Mouse (Mus musculus) lung, adult 2 months (tissue): Measurements from ENCODE around the gene 4930447C04Rik. TPM values are rescaled to one million over a fixed set of nuclear protein-coding genes. Genes with fewer than 3 reads are reported as not detected.

ENCODE experiments used
- DNase-seq: peaks from one replicate; pipeline ENCODE4 v3.0.0; 2022
- H3K4me1 ChIP-seq: fragments of 200-500 bp; 2 replicates; pipeline ENCODE4 v1.6.1; 2011; ENCODE audit warnings: low read length; ENCODE audit not compliant: control insufficient read depth, insufficient read depth
- H3K4me3 ChIP-seq: fragments of 200-500 bp; replicated peaks from 2 replicates; pipeline ENCODE3; 2011; ENCODE audit warnings: low read depth, mild to moderate bottlenecking, control low read depth, low read length; ENCODE audit errors: extremely low read depth
- CTCF ChIP-seq: fragments of 200-500 bp; IDR thresholded peaks from 2 replicates; pipeline ENCODE4 v1.5.1; 2011; ENCODE audit warnings: mild to moderate bottlenecking, low read length, control low read depth; ENCODE audit not compliant: insufficient read depth
- POLR2A ChIP-seq: fragments of 200-500 bp; IDR thresholded peaks from 2 replicates; pipeline ENCODE4 v1.6.1; 2011; ENCODE audit warnings: low read depth, mild to moderate bottlenecking, control low read depth, low read length, borderline replicate concordance; ENCODE audit errors: extremely low read depth
- WGBS: fragments of 180-500 bp; shearing (Covaris S2); methylation state at CpG from one replicate; pipeline ENCODE4 v1.1.7; 2018; 5-methylcytosine and 5-hydroxymethylcytosine counted together
- polyA plus RNA-seq: library from polyadenylated mRNA; depleted of rRNA; stranded (reverse); fragments of >200 nt; gene quantifications from 2 replicates; pipeline ENCODE4 v1.2.3, GENCODE M21; 2012; rRNA removed

The 4930447C04Rik gene
- polyA plus RNA-seq, 1 experiment: not detected

DNA sequence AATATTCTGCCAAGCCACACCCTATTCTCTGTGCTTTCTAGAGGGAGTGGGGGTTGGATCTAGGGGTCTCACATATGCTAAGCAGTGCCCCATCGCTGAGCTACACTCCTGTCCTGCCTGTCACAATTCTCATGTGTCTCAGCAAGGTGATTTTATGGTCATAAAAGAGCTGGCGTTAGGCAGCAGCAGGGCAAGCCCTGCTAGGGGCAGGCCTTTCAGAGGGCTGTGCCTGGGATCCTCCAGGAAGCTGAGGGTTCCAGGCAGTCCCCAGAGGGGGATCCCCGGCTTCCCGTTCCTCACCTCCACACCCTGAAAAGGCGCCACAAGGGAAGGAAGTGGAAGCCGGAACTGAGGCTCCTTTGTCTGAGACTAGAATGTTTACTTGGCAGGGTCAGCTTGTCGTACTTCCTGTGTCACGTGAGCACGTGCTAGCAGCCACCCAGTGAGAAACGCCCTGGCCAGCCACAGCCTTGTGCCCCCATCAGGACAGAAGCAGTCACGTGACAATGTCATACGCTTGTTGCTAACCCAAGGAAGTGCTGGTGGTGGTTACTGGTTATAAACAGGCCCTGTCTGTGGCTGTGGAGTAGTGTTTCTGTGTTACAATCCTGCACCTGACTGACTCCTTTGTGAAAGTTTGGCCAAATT lies 96.5 kb downstream of the 4930447C04Rik start:
- Histone ChIP-seq H3K4me1 (no peaks in the 10 kb centered on the region), H3K4me3 (no peak overlapping the region)
- TF ChIP-seq POLR2A: 0 out of 2 replicates have a peak, but pooled peaks have one; percentile 9
- no peak for TF ChIP-seq CTCF
- 6% methylated on average over 12 of the region's 12 CpGs for WGBS
- DNase-seq: peak; percentile 54

DNA sequence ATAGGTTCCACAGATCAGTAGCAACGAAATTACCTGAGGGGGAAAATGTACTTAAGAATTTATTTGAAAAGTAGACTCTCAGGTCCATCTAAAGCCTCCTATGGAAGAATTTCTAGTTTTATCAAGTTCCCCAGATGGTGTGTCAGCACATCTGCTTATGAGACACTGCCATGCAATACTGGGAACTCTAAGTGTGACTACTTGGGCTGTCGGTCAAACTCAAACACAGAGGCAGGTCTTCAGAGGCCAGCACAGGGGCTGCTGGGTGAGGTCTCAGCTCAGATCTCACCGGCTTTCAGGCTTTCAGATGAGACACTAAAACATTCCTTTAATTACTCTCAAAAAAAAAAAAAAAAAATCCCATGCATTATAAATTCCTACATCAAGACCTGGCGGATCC lies 97.0 kb downstream of the 4930447C04Rik start:
- no peak for DNase-seq
- 69% methylated on average over 4 of the region's 4 CpGs for WGBS
- no peaks in the 10 kb centered on the region for H3K4me1 ChIP-seq
- TF ChIP-seq CTCF (no peak), POLR2A (no peak)
- H3K4me3 ChIP-seq: no peak overlapping the region

DNA sequence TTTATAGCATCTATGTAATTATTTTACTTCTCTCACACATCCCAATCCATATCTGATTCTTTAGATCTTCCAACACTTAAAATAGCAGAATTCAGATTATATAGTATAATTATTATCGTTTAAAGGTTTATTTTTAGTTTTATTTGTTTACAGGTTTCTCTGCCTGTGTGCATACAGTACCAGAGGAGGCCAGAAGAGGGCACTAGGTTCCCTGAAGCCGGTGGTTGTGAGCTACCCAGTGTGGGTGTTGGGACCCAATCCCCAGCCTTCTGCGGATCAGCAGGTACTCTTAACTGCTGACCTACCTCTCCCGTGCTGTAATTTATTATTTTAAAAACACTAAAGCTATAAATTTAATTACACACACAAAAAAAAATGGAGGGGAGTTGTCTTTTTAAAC lies 97.4 kb downstream of the 4930447C04Rik start:
- DNase-seq: no peak
- TF ChIP-seq CTCF: 0 out of 2 replicates have a peak, but pooled peaks have one; percentile 15
- TF ChIP-seq POLR2A: no peak
- WGBS: 83% methylated on average over 4 of the region's 4 CpGs
- Histone ChIP-seq H3K4me1 (no peaks in the 10 kb centered on the region), H3K4me3 (no peak overlapping the region)

DNA sequence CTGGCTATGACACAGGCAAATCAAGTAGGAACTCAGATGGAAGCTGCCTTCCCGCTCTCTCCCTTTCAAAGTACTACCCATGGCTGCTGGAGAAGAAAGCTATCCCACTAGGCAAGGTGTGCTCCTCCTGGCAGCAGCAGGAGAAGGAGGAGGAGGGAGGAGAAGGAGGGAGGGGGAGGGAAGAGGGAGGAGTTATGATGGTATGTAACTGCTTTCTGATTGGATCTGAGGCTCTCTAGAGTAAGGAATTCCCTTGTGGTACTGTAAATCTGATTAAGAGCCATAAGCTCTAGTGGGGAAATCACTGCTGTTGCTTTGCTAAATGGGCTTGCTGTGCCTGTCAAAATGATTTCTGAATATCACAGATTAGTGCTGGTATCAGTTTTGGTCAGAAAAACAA lies 99.1 kb downstream of the 4930447C04Rik start:
- Histone ChIP-seq H3K4me1 (no peaks in the 10 kb centered on the region), H3K4me3 (no peak overlapping the region)
- 95% methylated on average over 1 of the region's 1 CpGs for WGBS
- TF ChIP-seq CTCF (no peak), POLR2A (no peak)
- no peak for DNase-seq

DNA sequence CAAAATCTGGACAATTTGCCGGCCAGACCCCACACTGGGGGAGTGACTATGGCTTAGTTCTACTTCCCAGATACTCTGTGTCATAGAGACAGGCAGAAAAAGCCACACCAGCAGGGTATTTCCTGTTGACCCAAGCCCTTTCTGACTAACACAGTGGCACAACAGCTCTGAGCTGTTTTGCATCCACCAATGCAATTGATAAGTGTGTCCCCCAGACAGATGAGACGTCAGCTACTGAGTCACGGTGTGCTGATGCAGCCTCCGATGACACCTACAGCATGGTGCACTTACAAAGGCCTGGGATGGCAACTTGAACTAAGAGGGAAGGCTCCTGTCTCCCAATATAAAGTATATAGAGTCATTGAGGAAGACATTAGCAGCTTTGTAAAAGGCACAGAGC lies 103.3 kb downstream of the 4930447C04Rik start:
- no peak overlapping the region for H3K4me3 ChIP-seq
- WGBS: 78% methylated on average over 4 of the region's 4 CpGs
- TF ChIP-seq CTCF (no peak), POLR2A (no peak)
- no peak for DNase-seq
- H3K4me1 ChIP-seq: no peaks in the 10 kb centered on the region

DNA sequence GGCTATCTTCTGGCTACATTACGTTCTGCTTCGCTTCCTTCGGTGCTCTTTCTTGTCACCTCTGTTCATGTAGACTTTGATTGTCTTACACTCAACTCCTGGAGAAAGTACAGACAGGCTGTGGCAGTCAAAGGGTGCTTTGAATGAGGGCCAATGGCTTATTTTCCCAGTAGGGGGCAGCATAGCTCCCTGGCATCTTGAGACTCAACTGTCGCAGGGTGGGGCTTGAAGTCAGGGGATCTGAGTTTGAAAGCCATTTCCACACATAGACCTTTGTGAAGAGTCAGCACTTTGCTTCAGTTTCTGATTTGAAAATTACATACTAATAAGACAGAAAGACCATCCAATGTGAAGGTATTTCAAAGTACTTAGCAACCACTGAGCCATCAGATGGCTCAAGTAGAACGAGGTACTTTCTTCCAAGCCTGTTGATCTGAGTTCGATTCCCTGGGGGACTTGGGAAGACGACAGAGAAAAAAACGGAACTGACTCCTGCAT lies 105.0 kb downstream of the 4930447C04Rik start:
- no peak for DNase-seq
- WGBS: 77% methylated on average over 8 of the region's 8 CpGs
- Histone ChIP-seq H3K4me3 (no peak overlapping the region), H3K4me1 (peaks cover 6% of the 10 kb centered on the region; the same call in 1 of the 2 replicates)
- TF ChIP-seq CTCF: 0 out of 2 replicates have a peak, but pooled peaks have one; percentile 26
- TF ChIP-seq POLR2A: no peak

DNA sequence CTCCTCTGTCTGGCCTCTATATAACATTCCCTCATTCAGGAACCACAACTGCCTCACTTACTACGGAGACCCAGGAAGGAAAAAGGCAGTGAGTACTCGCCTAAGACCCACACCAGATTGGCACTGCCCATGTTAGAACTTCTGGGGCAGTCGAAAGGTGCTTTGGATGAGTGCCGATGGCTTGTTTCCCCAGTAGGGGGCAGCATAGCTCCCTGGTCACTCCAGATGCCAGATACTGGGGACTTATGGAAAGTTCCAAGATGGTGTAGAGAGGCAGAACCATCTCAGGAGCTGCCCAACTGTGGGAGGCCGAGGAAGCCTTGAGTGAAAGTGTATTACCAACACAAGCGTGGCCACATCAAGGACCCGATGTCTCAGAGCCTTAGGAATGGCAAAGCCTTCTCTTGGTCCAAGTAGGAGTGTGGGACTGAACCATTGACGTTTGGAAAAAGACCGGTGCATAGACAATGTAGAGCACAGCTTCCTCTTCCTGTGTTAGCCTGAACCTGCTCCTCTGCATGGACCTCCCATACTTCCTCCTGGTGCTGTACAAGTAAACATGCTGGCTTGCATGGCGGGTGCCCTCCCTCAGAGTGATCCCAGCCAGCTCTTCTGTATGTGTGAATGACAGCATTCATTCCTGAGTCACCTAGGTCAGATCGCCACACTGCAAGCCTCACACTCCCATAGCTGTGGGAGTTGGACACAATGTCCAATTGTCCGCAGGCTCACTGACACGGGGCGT lies 105.6 kb downstream of the 4930447C04Rik start:
- 68% methylated on average over 14 of the region's 14 CpGs for WGBS
- Histone ChIP-seq H3K4me1 (peaks cover 6% of the 10 kb centered on the region; the same call in 1 of the 2 replicates), H3K4me3 (no peak overlapping the region)
- no peak for DNase-seq
- TF ChIP-seq CTCF (peak; percentile 40), POLR2A (no peak)

DNA sequence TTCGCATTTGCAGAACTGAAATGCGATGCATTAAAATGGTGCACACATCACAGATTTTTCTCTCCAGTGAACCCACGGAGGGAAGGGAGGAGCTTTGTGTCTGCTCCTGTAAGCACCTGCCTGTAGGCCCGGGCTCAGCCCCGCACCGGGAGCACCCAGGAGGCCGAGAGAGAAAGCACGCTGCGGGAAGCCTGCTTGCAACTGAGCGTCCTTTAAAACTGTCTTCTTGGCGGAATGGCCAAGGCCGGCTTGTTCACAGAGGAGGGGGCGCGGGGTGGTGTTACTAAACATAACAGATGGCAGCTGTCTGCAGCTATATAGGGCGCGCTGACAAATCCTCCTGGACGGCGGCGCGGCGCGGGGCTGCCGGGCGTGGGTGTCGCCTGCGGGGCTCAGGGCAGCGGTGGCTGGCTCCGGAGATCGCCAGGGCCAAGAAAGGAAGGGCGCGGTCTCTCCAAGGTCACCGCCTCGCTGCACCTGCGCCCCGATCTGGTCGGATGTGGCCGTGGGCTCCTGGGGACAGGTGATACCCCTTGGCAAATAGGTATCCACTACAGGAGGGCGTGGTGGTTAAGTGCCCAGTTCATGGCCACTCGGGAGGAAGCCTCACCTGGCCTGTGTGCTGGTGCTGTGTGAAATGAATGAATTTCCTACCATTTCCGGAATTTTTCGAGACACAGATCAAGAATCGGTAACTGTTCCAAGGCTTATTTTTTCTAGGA lies 108.7 kb downstream of the 4930447C04Rik start:
- TF ChIP-seq POLR2A: no peak
- no peak for TF ChIP-seq CTCF
- 7% methylated on average over 42 of the region's 42 CpGs for WGBS
- no peak overlapping the region for H3K4me3 ChIP-seq
- peaks cover 6% of the 10 kb centered on the region; the same call in 1 of the 2 replicates for H3K4me1 ChIP-seq
- DNase-seq: no peak

Other genes with a start within 250 kb of the 4930447C04Rik start
- 32.0 and 54.9 TPM in 2 replicates for gene Ppm1a, start 183.3 kb downstream of the 4930447C04Rik start, polyA plus RNA-seq
- not detected in 2 replicates for gene Six6, start 882 bp downstream of the 4930447C04Rik start, polyA plus RNA-seq
- 3.0 and 3.6 TPM in 2 replicates for gene Six1, start 113.1 kb upstream of the 4930447C04Rik start, polyA plus RNA-seq
- 2.1 and 2.6 TPM in 2 replicates for gene Six4, start 172.7 kb upstream of the 4930447C04Rik start, polyA plus RNA-seq
- gene Mnat1, start 182.9 kb upstream of the 4930447C04Rik start, polyA plus RNA-seq: 3.5 and 6.4 TPM in 2 replicates